Comparison of ENCODE assay signal across 13 mouse cellular contexts in genomic region chr13:107578968-107579367, GRCm38 (mm10).
"Had no signal": no experiment of that assay in that cellular context is flagged by ENCODE, and none has a peak within 500 bp of the region (broad histone marks: within the 10 kb centered on the region; RNA-seq: fewer than 3 reads in every experiment).

No protein-coding gene starts in this region.

- H3K4me1 ChIP-seq: midbrain, embryonic 10.5 days; neural tube, embryonic 12.5 days; stomach, embryonic 15.5 days had no signal

- H3K4me2 ChIP-seq: lung, embryonic 14.5 days; neural tube, embryonic 12.5 days; stomach, embryonic 15.5 days had no signal

- H3K9ac ChIP-seq: lung, embryonic 14.5 days; neural tube, embryonic 12.5 days; stomach, embryonic 15.5 days had no signal

- H3K27ac ChIP-seq: midbrain, embryonic 10.5 days; neural tube, embryonic 12.5 days; stomach, embryonic 15.5 days; stomach, postnatal 0 days had no signal

- DNase-seq: lung, adult 18-20 months; lung, embryonic 14.5 days; lung, postnatal 10 days; lung, postnatal 4 days; midbrain, embryonic 14.5 days; right cerebral cortex, postnatal 14 days; thymus, adult 2 months; thymus, postnatal 25 days; thymus, postnatal 4 days had no signal

- H3K36me3 ChIP-seq: midbrain, embryonic 10.5 days; neural tube, embryonic 12.5 days; stomach, embryonic 15.5 days had no signal

- H3K4me3 ChIP-seq: midbrain, embryonic 10.5 days; neural tube, embryonic 12.5 days; stomach, embryonic 15.5 days had no signal

- H3K9me3 ChIP-seq: midbrain, embryonic 10.5 days; neural tube, embryonic 12.5 days; stomach, embryonic 15.5 days had no signal

- H3K27me3 ChIP-seq: neural tube, embryonic 12.5 days; stomach, embryonic 15.5 days had no signal
